Mouse (Mus musculus): ENCODE measurements at regions not wholly inside any gene's neighbourhood (a gene's known extent, or its start where the extent isn't known, plus 50 kb on each side); places are given as distances from the start of the nearest gene placed in this dataset.

GRCm38 (mm10) chr4:131196147-131196546, 252.0 kb downstream of the Matn1 start:
- no peaks in the 10 kb centered on the region for H3K4me1 ChIP-seq (ENCODE audit: control insufficient read depth, insufficient read depth, low read length)
- TF ChIP-seq POLR2A (IDR thresholded peaks at IDR 0.05; ENCODE audit: control insufficient read depth, low read depth, low read length) (no peak), CTCF (IDR thresholded peaks at IDR 0.05; ENCODE audit: control insufficient read depth, insufficient read depth, insufficient replicate concordance, low read depth, low read length) (no peak)
- H3K27ac ChIP-seq (ENCODE audit: control insufficient read depth, insufficient read depth, low read depth, low read length): no peak overlapping the region
- H3K36me3 ChIP-seq (ENCODE audit: control insufficient read depth, insufficient read depth, low read length): no peaks in the 10 kb centered on the region
- H3K27me3 ChIP-seq (ENCODE audit: control insufficient read depth, insufficient read depth, low read length): no peaks in the 10 kb centered on the region
- no peak overlapping the region for H3K4me3 ChIP-seq (ENCODE audit: control insufficient read depth, low read depth, low read length)

GRCm38 (mm10) chr4:131203721-131204120, 259.5 kb downstream of the Matn1 start:
- H3K4me1 ChIP-seq (ENCODE audit: control insufficient read depth, insufficient read depth, low read length): no peaks in the 10 kb centered on the region

GRCm38 (mm10) chr4:131204722-131205121, 260.5 kb downstream of the Matn1 start:
- Histone ChIP-seq H3K27ac (ENCODE audit: control insufficient read depth, insufficient read depth, low read depth, low read length) (no peak overlapping the region), H3K4me1 (ENCODE audit: control insufficient read depth, insufficient read depth, low read length) (no peaks in the 10 kb centered on the region), H3K4me3 (ENCODE audit: control insufficient read depth, low read depth, low read length) (no peak overlapping the region), H3K36me3 (ENCODE audit: control insufficient read depth, insufficient read depth, low read length) (no peaks in the 10 kb centered on the region), H3K27me3 (ENCODE audit: control insufficient read depth, insufficient read depth, low read length) (no peaks in the 10 kb centered on the region)
- TF ChIP-seq POLR2A (IDR thresholded peaks at IDR 0.05; ENCODE audit: control insufficient read depth, low read depth, low read length): no peak
- TF ChIP-seq CTCF (IDR thresholded peaks at IDR 0.05; ENCODE audit: control insufficient read depth, insufficient read depth, insufficient replicate concordance, low read depth, low read length): no peak

More at GRCm38 (mm10) chr4:131203721-131204120, 259.5 kb downstream of the Matn1 start:
- TF ChIP-seq POLR2A (IDR thresholded peaks at IDR 0.05; ENCODE audit: control insufficient read depth, low read depth, low read length): no peak
- Histone ChIP-seq H3K27ac (ENCODE audit: control insufficient read depth, insufficient read depth, low read depth, low read length) (no peak overlapping the region), H3K4me3 (ENCODE audit: control insufficient read depth, low read depth, low read length) (no peak overlapping the region), H3K36me3 (ENCODE audit: control insufficient read depth, insufficient read depth, low read length) (no peaks in the 10 kb centered on the region), H3K27me3 (ENCODE audit: control insufficient read depth, insufficient read depth, low read length) (no peaks in the 10 kb centered on the region)

GRCm38 (mm10) chr4:131205127-131205526, 260.9 kb downstream of the Matn1 start:
- Histone ChIP-seq H3K27me3 (ENCODE audit: control insufficient read depth, insufficient read depth, low read length) (no peaks in the 10 kb centered on the region), H3K36me3 (ENCODE audit: control insufficient read depth, insufficient read depth, low read length) (no peaks in the 10 kb centered on the region), H3K4me3 (ENCODE audit: control insufficient read depth, low read depth, low read length) (no peak overlapping the region), H3K4me1 (ENCODE audit: control insufficient read depth, insufficient read depth, low read length) (no peaks in the 10 kb centered on the region), H3K27ac (ENCODE audit: control insufficient read depth, insufficient read depth, low read depth, low read length) (no peak overlapping the region)
- TF ChIP-seq CTCF (IDR thresholded peaks at IDR 0.05; ENCODE audit: control insufficient read depth, insufficient read depth, insufficient replicate concordance, low read depth, low read length): no peak
- no peak for TF ChIP-seq POLR2A (IDR thresholded peaks at IDR 0.05; ENCODE audit: control insufficient read depth, low read depth, low read length)

- TF ChIP-seq CTCF (IDR thresholded peaks at IDR 0.05; ENCODE audit: control insufficient read depth, insufficient read depth, insufficient replicate concordance, low read depth, low read length) (no peak), POLR2A (IDR thresholded peaks at IDR 0.05; ENCODE audit: control insufficient read depth, low read depth, low read length) (no peak)
- no peaks in the 10 kb centered on the region for H3K36me3 ChIP-seq (ENCODE audit: control insufficient read depth, insufficient read depth, low read length)
- H3K27me3 ChIP-seq (ENCODE audit: control insufficient read depth, insufficient read depth, low read length): no peaks in the 10 kb centered on the region
- no peaks in the 10 kb centered on the region for H3K4me1 ChIP-seq (ENCODE audit: control insufficient read depth, insufficient read depth, low read length)
- H3K27ac ChIP-seq (ENCODE audit: control insufficient read depth, insufficient read depth, low read depth, low read length): no peak overlapping the region
- H3K4me3 ChIP-seq (ENCODE audit: control insufficient read depth, low read depth, low read length): no peak overlapping the region
These were observed 261.5 kb downstream of the Matn1 start for GRCm38 (mm10) chr4:131205685-131206084.

- TF ChIP-seq POLR2A (IDR thresholded peaks at IDR 0.05; ENCODE audit: control insufficient read depth, low read depth, low read length) (no peak), CTCF (IDR thresholded peaks at IDR 0.05; ENCODE audit: control insufficient read depth, insufficient read depth, insufficient replicate concordance, low read depth, low read length) (no peak)
- no peak overlapping the region for H3K4me3 ChIP-seq (ENCODE audit: control insufficient read depth, low read depth, low read length)
- no peaks in the 10 kb centered on the region for H3K27me3 ChIP-seq (ENCODE audit: control insufficient read depth, insufficient read depth, low read length)
- H3K4me1 ChIP-seq (ENCODE audit: control insufficient read depth, insufficient read depth, low read length): no peaks in the 10 kb centered on the region
- no peak overlapping the region for H3K27ac ChIP-seq (ENCODE audit: control insufficient read depth, insufficient read depth, low read depth, low read length)
- no peaks in the 10 kb centered on the region for H3K36me3 ChIP-seq (ENCODE audit: control insufficient read depth, insufficient read depth, low read length)
These were observed 262.1 kb downstream of the Matn1 start for GRCm38 (mm10) chr4:131206181-131206885.

- H3K27ac ChIP-seq (ENCODE audit: control insufficient read depth, insufficient read depth, low read depth, low read length): no peak overlapping the region
- no peaks in the 10 kb centered on the region for H3K36me3 ChIP-seq (ENCODE audit: control insufficient read depth, insufficient read depth, low read length)
- no peak overlapping the region for H3K4me3 ChIP-seq (ENCODE audit: control insufficient read depth, low read depth, low read length)
- no peaks in the 10 kb centered on the region for H3K4me1 ChIP-seq (ENCODE audit: control insufficient read depth, insufficient read depth, low read length)
- no peak for TF ChIP-seq CTCF (IDR thresholded peaks at IDR 0.05; ENCODE audit: control insufficient read depth, insufficient read depth, insufficient replicate concordance, low read depth, low read length)
- TF ChIP-seq POLR2A (IDR thresholded peaks at IDR 0.05; ENCODE audit: control insufficient read depth, low read depth, low read length): no peak
- H3K27me3 ChIP-seq (ENCODE audit: control insufficient read depth, insufficient read depth, low read length): no peaks in the 10 kb centered on the region
These were observed 262.7 kb downstream of the Matn1 start for GRCm38 (mm10) chr4:131206886-131207200.

GRCm38 (mm10) chr4:131207249-131207648, 263.1 kb downstream of the Matn1 start:
- Histone ChIP-seq H3K4me3 (ENCODE audit: control insufficient read depth, low read depth, low read length) (no peak overlapping the region), H3K4me1 (ENCODE audit: control insufficient read depth, insufficient read depth, low read length) (no peaks in the 10 kb centered on the region), H3K36me3 (ENCODE audit: control insufficient read depth, insufficient read depth, low read length) (no peaks in the 10 kb centered on the region), H3K27ac (ENCODE audit: control insufficient read depth, insufficient read depth, low read depth, low read length) (no peak overlapping the region), H3K27me3 (ENCODE audit: control insufficient read depth, insufficient read depth, low read length) (no peaks in the 10 kb centered on the region)
- TF ChIP-seq CTCF (IDR thresholded peaks at IDR 0.05; ENCODE audit: control insufficient read depth, insufficient read depth, insufficient replicate concordance, low read depth, low read length) (no peak), POLR2A (IDR thresholded peaks at IDR 0.05; ENCODE audit: control insufficient read depth, low read depth, low read length) (no peak)

Measured in testis, adult 2 months (tissue).